Mouse (Mus musculus) thymus, postnatal 25 days (tissue): Measurements from ENCODE around the gene Ttyh1.
A peak's percentile ranks its signal among the peaks of the same experiment; 100 is the strongest.

ENCODE experiments used
- DNase-seq: peaks from one replicate; pipeline ENCODE4 v3.0.0; 2022

Ttyh1 gene

GRCm38 (mm10) chr7:4119344-4119902, at the start of gene Ttyh1:
TSS of gene Ttyh1 (plus strand) at chr7:4119408.
- peak; percentile 46 for DNase-seq

GRCm38 (mm10) chr7:4071066-4071465, 48.1 kb upstream of the Ttyh1 start:
- DNase-seq = no peak

DNA sequence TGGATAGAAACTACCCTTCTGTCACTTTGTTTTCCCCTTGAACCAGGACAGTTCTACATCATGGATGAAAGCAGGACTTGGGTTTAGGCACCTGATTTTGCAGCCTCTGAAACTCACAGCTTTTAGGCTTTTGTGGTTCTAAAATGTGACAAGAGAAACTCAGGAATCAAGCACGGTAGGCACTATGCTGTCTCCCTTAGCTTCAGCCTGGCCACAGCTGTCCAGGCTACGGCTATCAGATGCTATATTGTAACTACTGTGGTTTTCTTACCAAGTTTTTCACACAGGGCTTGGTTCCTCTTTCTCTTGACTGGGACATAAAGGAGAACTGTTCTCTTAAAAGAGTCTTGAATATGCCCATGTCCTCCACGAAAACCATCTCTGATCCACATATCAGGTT, 46.1 kb upstream of the Ttyh1 start:
- no peak for DNase-seq

DNA sequence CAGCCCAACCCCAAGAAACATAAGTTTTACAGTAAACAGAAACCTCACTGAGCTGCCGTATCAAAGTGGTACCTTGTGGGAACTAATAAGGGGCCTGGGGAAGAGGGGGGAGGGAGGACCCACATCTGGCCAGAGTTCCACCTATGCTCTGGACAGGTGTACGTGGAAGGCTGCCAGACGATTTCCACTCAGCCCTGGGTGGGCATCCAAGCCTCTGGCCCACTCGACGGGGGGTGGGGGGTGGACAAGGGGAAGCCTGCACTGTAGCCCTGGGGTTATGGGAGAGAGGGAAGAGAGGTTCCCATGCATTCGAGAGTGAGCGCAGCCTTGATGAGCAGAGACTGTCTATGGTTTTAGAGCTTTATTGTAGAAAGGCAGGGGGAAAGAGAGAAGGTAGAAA, 39.7 kb upstream of the Ttyh1 start:
- DNase-seq = no peak

DNA sequence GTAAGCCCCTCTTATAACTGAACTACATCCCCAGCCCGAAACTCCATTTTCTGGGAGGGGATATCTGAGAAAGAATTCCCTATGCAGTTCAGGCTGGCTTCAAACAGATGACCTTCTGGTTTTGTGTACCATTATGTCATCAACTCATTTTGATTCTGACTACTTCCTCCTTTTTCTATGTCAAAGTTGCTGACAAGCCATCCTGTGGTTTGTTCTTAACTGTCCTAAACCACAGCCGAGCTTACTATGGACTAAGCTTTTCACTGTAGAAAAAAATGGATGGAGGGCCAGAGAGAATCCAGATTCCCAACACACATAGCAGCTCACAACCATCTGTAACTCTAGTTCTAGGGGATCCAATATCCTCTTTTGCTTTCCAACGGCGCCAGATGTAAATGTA, 38.7 kb upstream of the Ttyh1 start:
- no peak for DNase-seq

- DNase-seq = no peak
Measured at GRCm38 (mm10) chr7:4081706-4082105, 37.5 kb upstream of the Ttyh1 start.

DNA sequence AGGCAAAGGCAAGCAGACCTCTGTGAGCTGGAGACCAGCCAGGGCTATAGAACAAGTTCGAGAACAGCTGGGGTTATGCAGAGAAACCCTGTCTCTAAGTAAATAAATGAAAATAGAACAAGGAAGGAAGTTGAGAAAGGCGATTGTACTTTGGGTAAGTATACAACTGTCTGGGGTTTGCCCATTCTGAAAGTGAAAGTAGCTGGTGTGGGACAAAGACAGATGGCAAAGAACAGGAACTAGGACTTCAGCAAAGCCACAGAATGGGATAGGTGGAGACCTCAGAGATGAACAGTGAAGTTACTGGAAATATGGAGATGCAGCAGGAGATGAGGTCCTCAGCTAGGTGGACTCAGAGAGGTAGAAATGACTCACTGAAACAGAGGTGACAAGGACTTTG, 36.4 kb upstream of the Ttyh1 start:
- DNase-seq = peak; percentile 56

DNA sequence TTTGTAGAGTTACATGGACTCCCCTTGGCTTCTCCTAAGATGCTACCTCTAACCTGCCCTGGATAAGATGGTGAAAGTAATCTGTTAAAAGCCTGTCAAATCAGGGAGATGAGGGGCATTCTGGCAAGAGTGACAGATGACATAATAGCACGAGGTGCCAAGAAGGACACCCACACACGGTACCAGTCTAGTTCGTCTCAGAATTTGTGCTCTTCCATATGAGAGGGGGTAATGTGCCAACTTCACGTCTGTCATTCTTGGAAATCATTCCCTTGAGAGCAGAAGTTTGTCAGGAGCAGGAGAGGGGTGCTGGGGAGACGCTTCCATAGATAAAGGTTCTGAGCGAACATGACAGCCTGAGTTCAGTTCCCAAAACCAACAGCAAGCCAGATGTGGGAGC, 35.0 kb upstream of the Ttyh1 start:
- no peak for DNase-seq

- no peak for DNase-seq
Measured at GRCm38 (mm10) chr7:4085562-4085961, 33.6 kb upstream of the Ttyh1 start.

- DNase-seq = peak; percentile 40
Measured at GRCm38 (mm10) chr7:4087238-4087895, 31.8 kb upstream of the Ttyh1 start.

DNA sequence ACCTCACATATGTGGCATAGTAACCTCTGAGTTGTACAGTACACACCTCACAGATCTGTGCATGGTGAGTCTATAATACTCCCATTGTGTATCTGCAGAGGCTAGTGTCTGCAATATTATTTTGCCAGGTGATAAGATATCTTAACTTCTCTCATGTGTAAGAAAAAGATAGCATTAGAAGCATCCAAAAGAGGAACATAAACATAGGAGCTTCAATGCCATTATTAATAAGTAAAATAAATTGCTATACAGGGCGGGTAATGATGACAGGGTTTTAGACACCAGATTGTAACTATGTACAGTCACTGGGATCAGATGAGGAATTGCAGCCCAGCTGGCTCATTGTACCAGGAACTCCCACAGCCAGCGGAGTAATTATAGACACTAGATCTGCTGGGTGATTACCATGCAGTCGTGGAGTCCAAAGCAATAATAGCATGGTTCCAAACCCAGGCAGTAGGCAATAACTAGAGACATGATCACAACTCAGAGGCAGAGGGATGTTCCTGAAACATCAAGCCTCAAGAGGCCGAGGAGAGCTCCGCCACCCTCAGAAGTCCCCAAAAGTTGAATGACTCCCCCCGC, 31.2 kb upstream of the Ttyh1 start:
- no peak for DNase-seq

DNA sequence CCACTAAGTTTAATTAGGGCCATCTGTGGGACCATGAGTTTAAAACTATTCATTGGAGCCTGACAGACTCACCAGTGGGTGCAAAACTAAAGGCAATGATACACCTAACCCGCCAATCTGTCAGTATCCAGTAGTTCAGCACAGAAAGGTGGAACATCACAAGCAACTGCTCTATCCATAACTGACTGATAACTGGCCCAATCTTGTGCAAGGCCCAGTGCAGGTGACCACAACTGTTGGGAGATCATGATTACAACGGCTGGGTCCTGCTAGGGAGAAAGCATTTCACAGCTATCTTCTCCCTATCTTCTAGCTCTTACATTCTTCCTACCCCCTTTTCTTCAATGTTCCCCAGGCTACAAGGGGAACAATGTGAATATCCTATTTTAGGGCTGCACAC, 30.5 kb upstream of the Ttyh1 start:
- DNase-seq = no peak

DNA sequence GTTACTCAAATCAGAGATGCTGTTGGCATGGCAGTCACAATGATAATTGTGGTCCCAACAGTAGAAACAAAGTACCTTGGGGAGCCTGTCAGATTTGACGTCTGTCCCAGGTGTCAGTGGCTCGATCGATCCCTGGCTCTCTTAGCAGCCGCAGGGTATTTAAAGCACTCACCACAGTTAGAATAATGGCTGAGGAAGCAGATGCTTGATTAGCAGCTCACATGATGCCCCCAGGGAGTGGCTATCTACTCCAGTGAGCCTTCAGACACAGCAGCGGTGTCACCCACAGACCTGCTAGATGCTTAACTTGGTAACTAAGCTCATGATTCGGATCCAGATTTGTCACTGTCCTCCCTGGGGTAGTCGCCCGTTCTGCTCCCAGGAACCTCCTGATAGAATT, 28.0 kb upstream of the Ttyh1 start:
- no peak for DNase-seq

- DNase-seq = no peak
Measured at GRCm38 (mm10) chr7:4098301-4098700, 20.9 kb upstream of the Ttyh1 start.

DNA sequence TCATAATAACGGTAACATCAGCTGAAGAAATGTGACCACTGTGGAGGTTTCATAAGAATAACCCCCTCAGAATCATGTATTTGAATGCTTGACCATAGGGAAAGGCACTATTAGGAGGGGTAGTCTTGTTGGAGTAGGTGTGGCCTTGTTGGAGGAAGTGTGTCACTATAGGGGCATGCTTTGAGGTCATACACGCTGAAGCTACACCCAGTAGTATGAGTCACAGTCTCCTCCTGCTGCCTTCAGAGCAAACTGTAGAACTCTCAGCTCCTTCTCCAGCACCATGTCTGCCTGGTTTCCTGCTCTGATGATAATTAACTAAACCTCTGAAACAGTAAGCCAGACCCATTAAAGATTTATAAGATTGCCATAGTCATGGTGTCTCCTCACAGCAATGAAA, 20.4 kb upstream of the Ttyh1 start:
- DNase-seq = no peak

DNA sequence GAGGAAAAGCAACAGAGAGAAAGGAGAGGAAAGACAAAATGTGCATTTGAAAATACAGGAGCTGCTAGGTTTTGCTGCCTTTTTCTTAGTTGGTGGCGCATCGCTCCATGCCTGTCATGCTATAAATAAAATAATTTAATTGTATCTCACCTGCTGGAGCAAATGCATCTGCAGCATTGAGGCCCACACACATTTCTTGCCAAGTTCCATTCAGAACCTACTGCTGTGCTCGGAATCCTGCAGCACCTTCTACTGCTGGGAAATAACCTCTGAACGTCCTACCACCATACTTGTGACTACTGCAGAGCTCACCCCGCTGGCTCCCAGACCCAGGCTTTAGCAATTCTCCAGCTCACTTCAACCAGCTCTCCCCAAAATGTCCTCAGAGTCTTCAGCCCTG, 18.1 kb upstream of the Ttyh1 start:
- no peak for DNase-seq

GRCm38 (mm10) chr7:4103411-4103810, 15.8 kb upstream of the Ttyh1 start:
- peak; percentile 14 for DNase-seq

- no peak for DNase-seq
Measured at GRCm38 (mm10) chr7:4111766-4112165, 7.4 kb upstream of the Ttyh1 start.

- no peak for DNase-seq
Measured at GRCm38 (mm10) chr7:4117050-4117814, 2.0 kb upstream of the Ttyh1 start.

DNA sequence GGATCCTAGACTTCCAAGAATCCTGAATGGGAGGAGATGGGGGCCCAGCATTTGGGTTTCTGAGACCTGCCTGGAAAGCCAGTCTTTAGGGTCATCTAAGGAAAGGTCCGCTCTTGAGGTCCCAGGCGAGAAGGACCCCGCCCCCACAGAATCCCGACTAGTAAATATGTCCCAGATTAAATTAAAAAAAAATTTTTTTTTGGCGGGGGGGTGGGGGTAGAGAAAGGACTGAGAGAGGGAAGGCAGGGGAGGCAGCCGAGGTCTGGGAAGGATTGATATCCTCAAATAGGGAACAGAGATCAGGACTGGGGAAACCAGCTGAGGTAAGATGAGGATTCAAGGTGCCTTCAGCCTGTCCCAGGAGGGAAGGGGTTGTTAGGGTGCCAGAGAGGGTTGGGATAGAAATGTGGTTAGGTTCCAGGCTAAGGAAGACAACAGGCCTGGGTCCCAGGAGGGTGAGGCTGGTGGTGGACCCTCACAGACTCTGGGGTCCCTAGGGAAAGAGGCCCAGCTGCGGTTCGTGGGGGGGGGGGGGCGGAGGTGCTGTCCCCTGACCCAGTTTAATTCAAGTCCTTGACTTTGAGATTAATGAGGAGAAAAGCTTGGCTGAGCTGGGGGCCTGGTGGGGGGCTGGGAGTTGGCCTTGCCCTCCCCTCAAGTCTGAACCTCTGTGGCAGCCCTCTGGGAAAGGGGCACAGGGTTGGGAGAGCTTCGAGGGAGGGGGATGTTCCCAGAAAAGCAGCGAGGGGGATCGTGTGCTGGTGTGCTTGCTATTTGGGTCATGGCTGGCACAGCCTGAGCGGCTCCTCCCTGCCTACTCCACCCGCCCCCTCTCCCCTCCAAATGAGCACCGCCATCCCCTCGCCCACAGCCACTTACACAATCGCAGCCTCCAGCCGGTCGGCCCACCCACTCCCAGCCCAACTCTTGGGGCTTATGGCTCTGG, 1.0 kb downstream of the Ttyh1 start:
- DNase-seq = no peak

DNA sequence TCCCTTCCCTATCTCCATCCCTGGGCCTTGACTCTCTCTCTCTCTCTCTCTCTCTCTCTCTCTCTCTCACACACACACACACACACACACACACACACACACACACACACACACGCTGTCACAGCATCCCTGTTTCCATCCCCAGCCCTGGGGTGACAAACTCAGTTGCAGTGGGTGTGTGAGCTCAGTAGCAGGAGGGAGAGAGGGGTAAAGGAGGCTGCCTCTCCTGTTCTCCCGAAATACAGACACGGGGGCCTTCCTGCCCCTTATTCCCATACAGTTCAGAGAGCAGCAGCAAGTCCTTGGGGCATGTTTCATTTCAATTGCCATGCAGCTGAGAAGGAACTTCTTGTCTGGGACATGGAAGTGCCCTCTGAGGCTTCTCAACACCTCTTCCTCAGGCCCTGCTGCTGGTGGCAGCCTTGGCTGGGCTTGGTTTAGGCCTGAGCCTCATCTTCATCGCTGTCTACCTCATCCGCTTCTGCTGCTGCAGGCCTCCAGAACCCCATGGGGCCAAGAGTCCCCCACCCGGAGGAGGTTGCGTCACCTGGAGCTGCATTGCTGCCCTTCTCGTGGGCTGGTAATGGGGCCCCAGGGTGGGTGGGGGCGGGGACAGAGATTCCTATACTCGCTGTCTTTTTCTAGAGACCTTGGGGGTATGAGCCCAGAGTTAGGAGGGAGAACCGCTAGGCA, 3.0 kb downstream of the Ttyh1 start:
- no peak for DNase-seq

DNA sequence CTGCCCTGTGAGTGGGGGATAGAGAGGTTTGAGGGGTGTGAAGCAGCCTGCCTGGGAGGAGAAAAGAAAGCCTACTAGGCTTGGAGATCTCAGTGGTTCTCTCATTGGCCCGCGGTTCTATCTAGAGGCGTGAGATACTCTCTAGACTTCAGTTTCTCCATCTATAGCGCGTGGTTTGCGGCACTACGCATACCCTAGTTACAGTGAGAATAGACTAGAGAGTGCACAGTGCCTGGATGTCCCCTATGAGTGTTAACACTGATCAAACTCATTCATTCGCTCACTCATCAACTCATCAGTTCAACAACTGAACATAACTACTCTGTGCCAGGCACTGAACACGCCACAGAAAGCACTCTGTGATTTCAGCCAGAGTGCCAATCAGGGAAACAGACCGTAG, 3.6 kb downstream of the Ttyh1 start:
- no peak for DNase-seq
